Mouse (Mus musculus): ENCODE measurements around the gene Taf5l.
A peak's percentile ranks its signal among the peaks of the same experiment; 100 is the strongest.
"Not testable (repeated sequence)": the region's sequence is repeated elsewhere in the genome, so short reads cannot be mapped to it uniquely, and the experiment has no call there.

The Taf5l gene

DNA sequence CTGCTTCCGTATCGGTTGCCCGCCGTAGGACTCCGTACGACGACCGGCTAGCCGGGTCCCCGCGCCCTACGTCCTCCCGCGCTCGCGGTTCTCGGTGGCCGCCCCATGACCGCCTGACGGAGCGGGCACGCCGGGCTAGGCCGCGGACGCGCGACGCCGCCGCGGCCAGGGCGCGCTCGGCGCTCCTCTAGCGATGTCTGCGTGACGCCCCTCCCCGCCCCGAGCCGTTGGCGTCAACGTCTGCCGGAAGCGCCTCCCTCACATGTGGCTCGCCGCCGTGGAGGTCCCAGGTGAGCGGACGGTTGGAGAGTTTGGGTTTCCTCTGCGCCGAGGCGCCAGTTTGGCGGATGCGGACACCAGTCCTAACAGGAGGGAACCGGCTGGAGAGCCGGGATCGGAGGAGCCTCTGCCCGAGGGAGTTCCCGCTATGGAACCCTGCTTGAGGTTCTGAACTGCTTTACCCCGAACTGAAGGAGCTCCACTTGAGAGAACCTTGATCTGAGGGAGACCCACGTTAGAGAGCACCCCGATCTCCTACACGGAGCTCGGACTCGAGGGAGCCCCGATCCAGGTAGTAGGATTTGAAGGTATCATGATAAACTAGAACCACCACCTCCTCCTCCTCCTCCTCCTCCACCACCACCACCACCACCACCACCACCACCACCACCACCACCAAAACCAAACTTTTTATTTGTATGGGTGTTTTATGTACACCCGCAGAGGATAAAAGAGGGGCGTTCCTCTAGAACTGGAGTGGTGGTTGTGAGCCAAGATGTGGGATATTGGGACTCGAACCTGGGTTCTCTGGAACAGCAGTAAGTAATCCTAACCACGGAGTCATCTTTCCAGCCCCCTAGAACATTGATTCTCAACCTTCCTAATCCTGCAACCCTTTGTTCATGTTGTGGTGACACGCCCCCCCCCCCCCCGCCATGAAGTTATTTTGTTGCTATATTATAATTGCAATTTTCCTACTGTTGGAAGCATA lies at the start of gene Taf5l, which contains the start of gene Urb2:
Taf5l (minus strand) TSS at position 161 of the 991 bp plus-strand sequence.
Urb2 (plus strand) TSS at position 272 of the 991 bp plus-strand sequence.
- peak; percentile 51 for DNase-seq (ENCODE audit: low spot score)

DNA sequence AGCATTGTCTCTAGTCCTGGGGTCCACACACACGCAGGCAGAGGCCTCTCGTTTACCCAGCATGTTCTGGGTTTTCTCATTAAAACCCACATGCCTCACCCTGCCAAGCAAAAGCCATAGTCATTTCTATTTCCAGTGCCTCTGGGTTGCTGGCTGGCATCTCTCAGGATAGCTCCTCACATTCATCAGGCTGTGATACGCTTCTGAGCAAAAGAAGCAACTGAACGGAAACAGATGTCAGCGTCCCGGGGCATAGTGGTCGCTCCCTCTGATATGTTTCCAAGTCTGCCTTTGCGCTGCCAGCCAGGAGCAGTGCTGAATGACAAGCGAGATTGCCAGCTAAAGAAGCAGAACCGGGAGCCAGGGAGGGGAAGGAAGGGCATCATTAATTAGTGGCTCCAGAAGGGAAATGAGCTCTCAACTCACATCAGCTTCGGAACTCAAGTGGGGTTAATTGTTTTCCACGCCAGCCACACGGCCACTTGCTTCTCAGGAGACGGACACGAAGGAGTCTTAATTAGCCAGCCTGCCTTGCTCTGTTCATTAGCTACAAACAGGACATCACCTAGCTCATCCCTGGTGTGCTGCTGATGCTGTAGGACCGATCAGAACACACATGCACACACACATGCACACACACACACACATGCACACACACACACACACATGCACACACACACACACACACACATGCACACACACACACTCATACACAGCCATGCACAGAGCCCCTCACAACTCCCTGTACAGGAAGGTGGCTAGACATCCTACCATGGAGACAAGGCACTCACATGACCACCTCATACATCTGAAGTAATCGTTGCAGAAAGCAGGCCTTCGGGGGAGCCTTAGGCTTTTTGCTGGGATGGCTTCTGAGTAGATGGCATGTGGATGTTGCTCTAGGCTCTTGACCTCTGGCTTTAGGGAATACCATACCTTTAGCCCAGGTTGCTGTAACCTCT lies 49.4 kb upstream of the Taf5l start:
- no peak for DNase-seq (ENCODE audit: low spot score)

GRCm38 (mm10) chr8:124067059-124067750 lies 46.0 kb upstream of the Taf5l start:
- no peak for DNase-seq (ENCODE audit: low spot score)

DNA sequence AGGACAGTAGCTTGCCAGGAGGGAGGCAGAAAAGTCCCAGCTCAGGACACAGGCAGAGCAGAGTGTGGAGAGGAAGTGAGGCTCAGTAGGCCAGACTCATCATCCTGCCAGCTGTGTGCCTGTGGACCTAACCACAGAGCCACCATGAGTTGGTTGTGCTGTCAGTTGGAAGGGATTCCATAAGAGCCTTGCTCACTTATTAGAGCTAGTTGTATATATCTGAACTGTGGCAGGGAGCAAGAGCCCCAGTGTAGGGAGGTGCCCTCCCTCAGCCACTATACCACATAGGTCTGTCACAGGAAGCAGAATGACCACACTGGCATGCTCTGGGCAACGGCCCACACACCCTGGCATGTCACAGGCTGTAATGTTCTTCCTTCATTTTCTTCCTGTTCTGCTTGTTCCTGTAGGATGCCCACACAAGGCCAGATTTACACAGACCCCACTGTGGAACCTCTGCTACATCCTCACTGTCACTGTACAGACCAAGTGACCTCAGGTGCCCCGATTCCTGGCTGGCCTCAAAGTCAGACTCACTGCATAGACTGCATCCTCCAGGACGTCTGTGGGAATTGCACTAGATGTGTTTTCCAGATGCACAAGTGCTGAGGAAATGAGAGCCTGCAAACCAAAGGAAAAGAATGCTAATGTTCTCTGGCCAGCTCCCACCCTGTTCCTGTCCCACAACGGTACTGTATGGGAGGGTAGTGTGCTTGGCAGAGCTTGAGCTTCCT lies 45.3 kb upstream of the Taf5l start:
- no peak for DNase-seq (ENCODE audit: low spot score)

GRCm38 (mm10) chr8:124056832-124057655 lies 35.8 kb upstream of the Taf5l start:
- DNase-seq (ENCODE audit: low spot score) = no peak

DNA sequence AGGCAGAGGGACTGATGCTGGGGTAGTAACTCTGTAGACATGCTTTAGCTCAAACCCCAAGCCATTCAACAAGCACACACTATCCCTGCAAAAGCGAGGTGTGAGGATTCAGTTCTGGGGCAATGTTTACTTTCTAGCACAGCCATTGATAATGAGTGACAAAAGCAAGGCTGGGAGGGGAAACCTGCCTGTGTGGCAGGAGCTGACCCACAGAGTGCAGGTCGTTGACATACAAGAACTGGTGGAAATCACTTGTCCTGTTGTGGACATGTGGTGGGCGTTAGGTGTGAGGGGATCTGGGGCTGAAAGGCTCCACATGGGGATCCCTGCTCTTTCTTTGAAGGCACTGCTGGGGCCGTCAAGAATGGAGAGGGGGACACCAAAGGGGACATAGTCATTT lies 31.4 kb upstream of the Taf5l start:
- DNase-seq (ENCODE audit: low spot score) = no peak

DNA sequence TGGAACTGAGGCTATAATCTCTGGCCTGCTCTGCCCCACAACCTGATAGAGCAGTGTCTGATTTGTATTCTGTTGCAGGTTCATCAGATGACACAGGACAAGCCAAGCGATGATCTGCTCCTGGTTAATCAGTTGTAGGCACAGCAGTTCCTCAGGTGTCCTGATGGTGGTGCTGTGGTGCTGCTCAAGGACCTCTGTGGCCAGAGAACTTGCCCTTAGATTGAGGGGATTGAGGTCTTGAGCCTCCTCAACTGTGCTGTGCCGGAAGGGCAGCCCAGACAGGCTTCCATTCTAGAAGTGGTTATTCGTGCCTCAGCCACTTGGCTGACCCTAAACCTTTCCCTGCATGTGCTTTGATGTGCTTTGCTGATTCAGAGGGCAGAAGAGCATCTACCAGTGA lies 30.9 kb upstream of the Taf5l start:
- DNase-seq (ENCODE audit: low spot score) = peak; percentile 59

- no peak for DNase-seq (ENCODE audit: low spot score)
These were observed 24.7 kb upstream of the Taf5l start for GRCm38 (mm10) chr8:124045856-124046255.

DNA sequence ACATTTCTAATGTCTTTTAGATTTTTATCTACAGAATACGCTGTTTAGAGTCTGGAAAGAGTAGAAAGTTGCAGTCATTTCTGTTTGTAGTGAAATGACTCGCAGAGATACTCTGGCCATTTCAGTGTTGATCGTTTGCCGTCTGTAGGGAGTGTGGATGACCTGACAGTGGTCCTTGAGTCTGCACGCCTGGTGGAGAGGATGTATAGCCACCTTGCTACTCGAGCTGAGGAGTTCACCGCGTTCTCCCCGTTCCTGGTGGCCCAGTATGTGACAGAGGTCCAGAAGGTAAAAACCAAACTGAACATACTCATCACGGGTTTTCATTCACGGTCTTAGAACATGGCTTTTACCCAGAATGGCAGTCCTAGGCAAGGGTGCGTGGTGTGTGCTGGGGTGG lies 23.7 kb upstream of the Taf5l start:
- DNase-seq (ENCODE audit: low spot score) = no peak

DNA sequence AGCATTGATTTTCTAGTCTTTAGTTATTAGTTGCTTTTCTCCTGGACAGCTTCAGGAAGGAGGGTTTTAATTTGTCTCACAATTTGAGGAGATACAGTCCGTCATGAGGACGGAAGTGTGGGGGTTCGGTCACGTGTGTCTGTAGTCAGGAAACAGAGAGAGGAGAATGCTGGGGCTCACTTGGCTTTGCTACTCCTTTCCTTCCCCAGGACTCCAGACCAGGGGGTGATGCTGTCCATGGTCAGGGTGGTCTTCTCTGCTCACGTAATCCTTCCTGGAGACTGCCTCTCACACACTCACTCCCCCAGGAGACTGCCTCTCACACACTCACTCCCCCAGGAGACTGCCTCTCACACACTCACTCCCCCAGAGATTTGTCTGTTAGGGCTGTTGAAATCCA lies 23.2 kb upstream of the Taf5l start:
- DNase-seq (ENCODE audit: low spot score) = no peak

DNA sequence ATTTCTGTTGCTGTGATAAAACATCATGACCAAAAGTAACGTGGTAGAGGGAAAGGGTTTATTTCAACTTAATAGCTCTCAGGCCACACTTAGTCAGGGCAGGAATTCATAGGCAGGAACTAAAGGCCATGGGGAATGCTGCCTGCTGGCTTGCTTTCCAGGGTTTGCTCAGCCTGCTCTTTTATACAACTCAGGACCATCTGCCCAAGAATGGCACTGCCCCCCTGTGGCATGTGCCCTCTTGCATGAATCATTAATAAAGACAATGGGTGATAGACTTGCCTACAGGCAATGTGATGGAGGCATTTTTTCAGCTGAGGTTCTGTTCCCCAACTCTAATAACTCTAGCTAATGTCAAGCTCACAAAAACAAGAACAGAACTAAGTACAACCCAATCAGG lies 21.0 kb upstream of the Taf5l start:
- no peak for DNase-seq (ENCODE audit: low spot score)

DNA sequence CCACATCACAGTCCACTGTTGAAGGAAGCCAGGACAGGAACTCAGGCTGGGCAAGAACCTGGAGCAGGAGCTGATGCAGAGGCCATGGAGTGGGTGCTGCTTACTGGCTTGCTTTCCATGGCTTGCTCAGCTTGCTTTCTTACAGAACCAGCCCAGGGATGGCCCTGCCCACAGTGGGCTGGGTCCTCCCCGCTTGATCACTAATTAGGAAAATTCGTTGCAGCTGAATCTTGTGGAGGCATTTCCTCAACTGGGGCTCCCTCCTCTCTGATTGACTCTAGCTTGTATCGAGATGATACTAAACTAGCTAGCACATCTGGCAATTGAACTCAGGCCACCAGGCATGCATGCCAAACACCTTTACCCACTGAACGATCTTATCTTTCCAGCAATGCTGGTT lies 18.2 kb upstream of the Taf5l start:
- no peak for DNase-seq (ENCODE audit: low spot score)

- no peak for DNase-seq (ENCODE audit: low spot score)
These were observed 16.9 kb upstream of the Taf5l start for GRCm38 (mm10) chr8:124038121-124038520.

- DNase-seq (ENCODE audit: low spot score) = no peak
These were observed 12.2 kb upstream of the Taf5l start for GRCm38 (mm10) chr8:124033400-124033799.

DNA sequence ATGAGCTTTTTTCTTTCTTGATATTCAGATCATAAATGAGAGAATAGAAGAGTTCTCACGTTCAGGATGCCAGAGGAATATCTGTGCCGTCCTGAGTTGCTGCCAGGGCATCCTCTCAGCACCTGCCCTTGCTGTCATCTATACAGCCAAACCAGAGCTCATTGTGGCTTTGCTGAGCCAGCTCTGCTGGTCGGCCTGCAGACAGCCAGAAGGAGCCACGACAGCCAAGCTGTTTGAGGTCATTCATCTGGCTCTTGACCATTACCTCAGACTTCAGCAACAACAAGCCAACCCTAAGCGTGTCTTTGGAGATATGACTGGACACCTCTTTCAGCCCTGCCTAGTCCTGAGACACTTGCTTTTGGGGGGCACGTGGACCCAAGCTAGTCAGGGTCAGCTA lies 6.6 kb upstream of the Taf5l start:
- DNase-seq (ENCODE audit: low spot score) = no peak

- not testable (repeated sequence) for DNase-seq (ENCODE audit: low spot score)
These were observed 5.1 kb upstream of the Taf5l start for GRCm38 (mm10) chr8:124026265-124026664.

GRCm38 (mm10) chr8:124020439-124021236 lies 559 bp downstream of the Taf5l start:
- no peak for DNase-seq (ENCODE audit: low spot score)

DNA sequence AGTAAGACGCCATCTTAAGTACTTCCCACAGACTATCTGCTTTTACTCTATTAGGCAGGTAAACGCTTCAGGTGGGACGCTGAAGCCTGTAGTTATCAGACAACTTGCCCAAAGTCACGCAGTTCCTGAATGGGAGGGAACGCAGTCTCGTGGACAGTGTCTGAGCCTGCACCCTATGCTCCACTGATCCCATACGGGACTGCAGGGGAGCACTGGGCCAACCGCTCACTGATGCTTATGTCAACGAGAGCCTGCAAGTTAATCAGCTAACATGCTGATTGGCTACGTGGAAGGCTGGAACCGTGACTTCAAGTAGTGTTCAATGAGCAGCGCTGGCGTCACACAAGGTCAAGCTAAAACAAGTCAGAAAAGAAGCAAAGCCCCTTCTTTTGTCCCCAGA lies 1.4 kb downstream of the Taf5l start:
- no peak for DNase-seq (ENCODE audit: low spot score)

GRCm38 (mm10) chr8:124014751-124015150 lies 6.4 kb downstream of the Taf5l start:
- no peak for DNase-seq (ENCODE audit: low spot score)
